8 mouse cellular contexts compared by ENCODE assay signal in the genomic region with DNA sequence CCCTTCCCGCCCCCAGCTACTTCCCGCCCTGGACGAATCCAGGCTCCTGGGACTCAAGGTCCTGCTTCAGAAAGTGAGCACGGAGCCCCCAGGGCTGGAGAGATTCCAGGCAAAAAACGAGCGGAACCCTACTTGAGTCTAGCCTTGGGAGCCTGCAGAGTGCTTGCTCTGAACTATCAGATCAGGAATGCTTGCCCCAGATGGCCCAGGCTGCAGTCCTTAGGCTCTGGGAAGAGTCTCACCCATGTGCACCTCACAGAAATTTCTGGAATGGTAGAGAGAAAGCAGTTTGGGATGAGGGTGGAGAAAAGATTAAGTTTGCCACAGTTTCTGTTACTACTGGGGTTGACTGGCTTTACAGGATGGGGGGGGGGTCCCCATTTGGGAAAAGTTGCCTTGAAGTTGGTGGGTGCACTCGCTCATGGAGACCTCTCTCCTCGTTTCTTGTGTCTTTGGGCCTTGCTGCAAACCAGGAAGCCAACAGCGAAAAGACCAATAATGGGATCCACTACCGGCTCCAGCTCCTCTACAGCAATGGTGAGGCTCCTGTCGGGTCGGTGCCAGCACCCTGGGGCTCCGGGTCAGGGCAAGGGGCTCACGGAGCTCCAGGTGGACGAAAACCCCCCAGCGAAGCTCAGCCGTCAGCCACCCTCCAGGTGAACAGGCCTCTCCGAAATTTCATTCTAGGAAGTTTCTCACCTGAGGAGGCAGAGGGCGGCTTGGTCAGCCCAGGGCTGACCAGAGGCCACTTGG. TPM values are rescaled to one million over a fixed set of nuclear protein-coding genes. Genes with fewer than 3 reads are reported as not detected.
DNase-seq lines count a peak whose midpoint lies in the region; ATAC-seq and TF ChIP-seq lines count a peak whose summit lies in the region.

No protein-coding gene starts in this region.

- 41% methylated on average over 19 of the region's 19 CpGs for WGBS in lung, embryonic 15.5 days
- 13% methylated on average over 16 of the region's 19 CpGs for WGBS in forebrain, embryonic 12.5 days
- WGBS in hindbrain, postnatal 0 days: 35% methylated on average over 19 of the region's 19 CpGs
- WGBS in neural tube, embryonic 15.5 days: 37% methylated on average over 18 of the region's 19 CpGs

- H3K36me3 ChIP-seq in lung, embryonic 15.5 days: no peaks in the 10 kb centered on the region
- no peaks in the 10 kb centered on the region for H3K36me3 ChIP-seq in forebrain, embryonic 12.5 days (replicated peaks)
- H3K36me3 ChIP-seq in hindbrain, postnatal 0 days (ENCODE audit: insufficient read depth, low read length): no peaks in the 10 kb centered on the region
- H3K36me3 ChIP-seq in neural tube, embryonic 15.5 days: no peaks in the 10 kb centered on the region

- peak overlapping the region; percentile 49 for H3K4me2 ChIP-seq in lung, embryonic 15.5 days
- H3K4me2 ChIP-seq in forebrain, embryonic 12.5 days: peak overlapping the region; percentile 76
- peak overlapping the region; percentile 87 for H3K4me2 ChIP-seq in hindbrain, postnatal 0 days (ENCODE audit: low read depth, low read length)
- peak overlapping the region; percentile 91 for H3K4me2 ChIP-seq in neural tube, embryonic 15.5 days

- H3K9me3 ChIP-seq in lung, embryonic 15.5 days: no peaks in the 10 kb centered on the region
- no peaks in the 10 kb centered on the region for H3K9me3 ChIP-seq in forebrain, embryonic 12.5 days
- no peaks in the 10 kb centered on the region for H3K9me3 ChIP-seq in hindbrain, postnatal 0 days (ENCODE audit: low read length)
- no peaks in the 10 kb centered on the region for H3K9me3 ChIP-seq in neural tube, embryonic 15.5 days (replicated peaks)

- peaks cover 20% of the 10 kb centered on the region for H3K4me1 ChIP-seq in lung, embryonic 15.5 days
- peaks cover 35% of the 10 kb centered on the region for H3K4me1 ChIP-seq in forebrain, embryonic 12.5 days
- H3K4me1 ChIP-seq in hindbrain, postnatal 0 days (ENCODE audit: insufficient read depth, low read length): 0 out of 2 replicates have a peak, but pooled peaks cover 3% of the 10 kb centered on the region
- H3K4me1 ChIP-seq in neural tube, embryonic 15.5 days: peaks cover 38% of the 10 kb centered on the region

- no peak for ATAC-seq in lung, embryonic 15.5 days (ENCODE audit: borderline replicate concordance, extremely low read depth, low FRiP score, low TSS enrichment)
- ATAC-seq in forebrain, embryonic 12.5 days (ENCODE audit: low FRiP score): no peak
- no peak for ATAC-seq in hindbrain, postnatal 0 days
- no peak for ATAC-seq in neural tube, embryonic 15.5 days (ENCODE audit: low FRiP score)
- ATAC-seq in erythroid progenitor cell, adult 5-6 weeks (replicated peaks; ENCODE audit: low FRiP score, poor library complexity, severe bottlenecking): no peak

- no peak overlapping the region for H3K27ac ChIP-seq in lung, embryonic 15.5 days
- H3K27ac ChIP-seq in forebrain, embryonic 12.5 days: no peak overlapping the region
- peak overlapping the region; percentile 43; the same call in 1 of the 2 replicates for H3K27ac ChIP-seq in hindbrain, postnatal 0 days
- H3K27ac ChIP-seq in neural tube, embryonic 15.5 days (replicated peaks): peak overlapping the region; percentile 87
- H3K27ac ChIP-seq in layer of hippocampus, adult 2 months: no peak overlapping the region

- H3K27me3 ChIP-seq in lung, embryonic 15.5 days: peaks cover 65% of the 10 kb centered on the region
- peaks cover 60% of the 10 kb centered on the region for H3K27me3 ChIP-seq in forebrain, embryonic 12.5 days
- H3K27me3 ChIP-seq in hindbrain, postnatal 0 days (ENCODE audit: insufficient read depth, low read length): no peaks in the 10 kb centered on the region
- H3K27me3 ChIP-seq in neural tube, embryonic 15.5 days (replicated peaks): peaks cover 5% of the 10 kb centered on the region; the same call in 1 of the 2 replicates

- TF ChIP-seq CTCF in hindbrain, postnatal 0 days (IDR thresholded peaks at IDR 0.05; ENCODE audit: low read depth): no peak
- TF ChIP-seq CTCF in layer of hippocampus, adult 2 months (conservative IDR thresholded peaks at IDR 0.05): no peak

- no peak overlapping the region for H3K9ac ChIP-seq in lung, embryonic 15.5 days
- H3K9ac ChIP-seq in forebrain, embryonic 12.5 days: peak overlapping the region; percentile 38; the same call in 1 of the 2 replicates
- peak overlapping the region; percentile 79 for H3K9ac ChIP-seq in hindbrain, postnatal 0 days (replicated peaks; ENCODE audit: low read length)
- peak overlapping the region; percentile 60 for H3K9ac ChIP-seq in neural tube, embryonic 15.5 days (replicated peaks)

- peak overlapping the region; percentile 53 for H3K4me3 ChIP-seq in lung, embryonic 15.5 days
- peak overlapping the region; percentile 50 for H3K4me3 ChIP-seq in forebrain, embryonic 12.5 days (replicated peaks)
- peak overlapping the region; percentile 73 for H3K4me3 ChIP-seq in hindbrain, postnatal 0 days (ENCODE audit: low read length)
- peak overlapping the region; percentile 69 for H3K4me3 ChIP-seq in neural tube, embryonic 15.5 days (replicated peaks)
- no peak overlapping the region for H3K4me3 ChIP-seq in layer of hippocampus, adult 2 months

- no peak for DNase-seq in lung, postnatal 4 days
- DNase-seq in hindbrain, postnatal 0 days (ENCODE audit: low spot score): no peak
- DNase-seq in adrenal gland, postnatal 25 days: no peak
- no peak for DNase-seq in layer of hippocampus, adult 2 months (ENCODE audit: low spot score in 2 of 2)

RNA-seq across cellular contexts. Expression of a gene that starts 3.8 kb away (rescaled TPM):
- 10.5 and 12.4 TPM in 2 replicates for polyA plus RNA-seq in lung, embryonic 15.5 days (2015; fragmentation: Nextera tagmentation; extraction: Ambion mirVana)
- 26.8 and 27.2 TPM in 2 replicates for polyA plus RNA-seq in forebrain, embryonic 12.5 days (2016; fragmentation: Nextera tagmentation; extraction: Ambion mirVana)
- 58.6 and 67.1 TPM in 2 replicates for total RNA-seq in hindbrain, postnatal 0 days (2014; rRNA removed)
- polyA plus RNA-seq in hindbrain, postnatal 0 days (2015; fragmentation: Nextera tagmentation; extraction: Ambion mirVana): 71.7 and 77.7 TPM in 2 replicates
- polyA plus RNA-seq in neural tube, embryonic 15.5 days (2015; fragmentation: Nextera tagmentation; extraction: Ambion mirVana): 157 and 168 TPM in 2 replicates
- total RNA-seq in adrenal gland, postnatal 25 days (2021): 18.3 and 25.6 TPM in 2 replicates
- total RNA-seq in erythroid progenitor cell, adult 5-6 weeks (2015; ENCODE audit: low replicate concordance): 16.2 and 21.0 TPM in 2 replicates
- total RNA-seq in erythroid progenitor cell, adult 5-6 weeks (2017; ENCODE audit: low replicate concordance): 3.7 and 7.6 TPM in 2 replicates
- total RNA-seq in layer of hippocampus, adult 2 months (2021): 1 to 10 TPM; 2.3 to 3.4 TPM

Comparison
In these comparisons a context has a peak if more than half of its experiments do, and no peak if none do; other contexts are left out.
1. H3K27ac ChIP-seq: peak in hindbrain, postnatal 0 days (single experiment) and neural tube, embryonic 15.5 days (single experiment); none in lung, embryonic 15.5 days (single experiment), forebrain, embryonic 12.5 days (single experiment) and layer of hippocampus, adult 2 months (single experiment).
2. Peak in every context shown above with its lines, with median percentiles within 50 percentile points of each other: H3K4me2 ChIP-seq.